Mouse (Mus musculus) neural tube, embryonic 14.5 days (tissue): ENCODE results near the gene Ube2z. TPM values are rescaled to one million over a fixed set of nuclear protein-coding genes. Genes with fewer than 3 reads are reported as not detected.
"Not testable (repeated sequence)": the region's sequence is repeated elsewhere in the genome, so short reads cannot be mapped to it uniquely, and the experiment has no call there.

Experiments
- ATAC-seq: fragments of 200-750 bp; cut with Nextera tagmentation; 2 replicates; pipeline ENCODE4 v1.8.0; 2017; ENCODE audit warnings: low read depth, mild to moderate bottlenecking, moderate TSS enrichment, moderate library complexity
- H3K27ac ChIP-seq: fragments of 300-500 bp; sonication (generic); 2 replicates; pipeline ENCODE4 v1.5.1; 2014; ENCODE audit warnings: low read depth, mild to moderate bottlenecking, control low read depth, low read length, moderate library complexity, mixed read lengths
- H3K27me3 ChIP-seq: fragments of 300-500 bp; sonication (generic); 2 replicates; pipeline ENCODE4 v1.6.1; 2014; ENCODE audit warnings: low read length; ENCODE audit not compliant: control insufficient read depth, insufficient read depth
- H3K36me3 ChIP-seq: fragments of 300-500 bp; sonication (generic); 2 replicates; pipeline ENCODE4 v1.6.1; 2014; ENCODE audit warnings: low read length, mixed read lengths; ENCODE audit not compliant: control insufficient read depth, insufficient read depth
- H3K4me1 ChIP-seq: fragments of 300-500 bp; sonication (generic); 2 replicates; pipeline ENCODE4 v1.6.1; 2014; ENCODE audit warnings: low read length; ENCODE audit not compliant: control insufficient read depth, insufficient read depth
- H3K4me2 ChIP-seq: fragments of 300-500 bp; sonication (generic); 2 replicates; pipeline ENCODE4 v1.6.1; 2014; ENCODE audit warnings: mild to moderate bottlenecking, low read depth, low read length, control low read depth
- H3K4me3 ChIP-seq: fragments of 300-500 bp; sonication (generic); 2 replicates; pipeline ENCODE4 v1.5.1; 2014; ENCODE audit warnings: low read depth, low read length, control low read depth, mixed read lengths
- H3K9ac ChIP-seq: fragments of 300-500 bp; sonication (generic); replicated peaks from 2 replicates; pipeline ENCODE4 v1.6.1; 2014; ENCODE audit warnings: low read depth, mild to moderate bottlenecking, control low read depth, low read length, mixed read lengths
- H3K9me3 ChIP-seq: fragments of 300-500 bp; sonication (generic); 2 replicates; pipeline ENCODE4 v1.6.1; 2016; ENCODE audit warnings: low read length; ENCODE audit not compliant: control insufficient read depth
- WGBS: fragments of 180-500 bp; shearing (Covaris S2); extraction: QIAGEN DNeasy Blood & Tissue Kit; methylation state at CpG from one replicate; pipeline ENCODE4 v1.1.7; 2014; 5-methylcytosine and 5-hydroxymethylcytosine counted together
- polyA plus RNA-seq: library from polyadenylated mRNA; unstranded; fragments of >200 nt; fragmentation: Nextera tagmentation; extraction: Ambion mirVana; gene quantifications from 2 replicates; pipeline ENCODE4 v1.2.1, GENCODE M21; 2014

Gene Ube2z
- polyA plus RNA-seq: 26.2 and 34.6 TPM in 2 replicates

DNA sequence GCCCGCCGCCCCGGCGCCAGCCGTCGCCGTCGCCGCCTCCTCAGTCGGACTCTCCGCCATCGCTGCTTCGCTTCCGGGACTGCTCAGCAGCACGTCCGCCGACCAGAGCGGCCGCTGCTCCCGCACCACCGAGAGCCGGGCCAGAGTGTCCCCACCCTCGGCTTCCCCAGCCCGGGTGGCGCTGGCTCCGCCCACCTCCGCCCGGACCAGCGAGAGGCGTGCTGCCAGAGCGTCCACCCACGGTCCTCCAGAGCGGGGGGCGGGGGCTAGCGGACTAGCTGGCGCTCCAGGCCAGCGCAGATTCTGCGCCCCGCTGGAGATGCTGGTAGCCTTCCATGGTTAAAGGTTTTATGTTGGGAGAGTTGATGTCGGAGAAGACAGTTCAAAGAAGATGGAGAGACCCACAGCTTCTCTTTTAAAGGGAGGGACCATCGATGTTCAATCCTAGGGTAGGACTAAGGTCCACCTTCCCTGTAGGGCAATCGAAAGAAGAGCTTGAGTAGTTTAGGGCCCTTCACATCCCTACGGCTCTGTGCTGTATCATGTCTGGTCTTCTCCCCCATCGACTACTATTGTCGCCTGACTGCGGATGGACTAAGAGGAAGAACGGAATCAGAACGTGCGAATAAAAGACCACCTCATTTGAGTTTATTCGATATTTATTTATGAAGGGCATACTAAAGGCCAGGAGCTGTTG lies at the start of gene Ube2z:
Gene Ube2z (minus strand): TSS at position 174 of the 697 bp plus-strand sequence.
- Histone ChIP-seq H3K4me1 (peaks cover 20% of the 10 kb centered on the region; the same call in 1 of the 2 replicates), H3K36me3 (peaks cover 9% of the 10 kb centered on the region), H3K9me3 (no peaks in the 10 kb centered on the region), H3K27me3 (no peaks in the 10 kb centered on the region), H3K4me3 (peak within 1 kb of the TSS; percentile 85), H3K9ac (peak within 1 kb of the TSS; percentile 88), H3K4me2 (peak within 1 kb of the TSS; percentile 69), H3K27ac (peak within 1 kb of the TSS; percentile 83)
- 4% methylated on average over 48 of the region's 50 CpGs for WGBS
- peak; percentile 98 for ATAC-seq

- no peaks in the 10 kb centered on the region for H3K27me3 ChIP-seq
- no peaks in the 10 kb centered on the region for H3K9me3 ChIP-seq
- ATAC-seq: no peak
- WGBS: 61% methylated on average over 2 of the region's 2 CpGs
- no peak overlapping the region for H3K4me3 ChIP-seq
- no peak overlapping the region for H3K4me2 ChIP-seq
- H3K27ac ChIP-seq: no peak overlapping the region
- H3K36me3 ChIP-seq: no peaks in the 10 kb centered on the region
- H3K9ac ChIP-seq: no peak overlapping the region
- H3K4me1 ChIP-seq: no peaks in the 10 kb centered on the region
These were observed 48.9 kb upstream of the Ube2z start for GRCm38 (mm10) chr11:96114077-96114476.

GRCm38 (mm10) chr11:96111751-96112150 lies 46.6 kb upstream of the Ube2z start, which contains the start of gene Calcoco2:
Calcoco2 (minus strand) TSS chr11:96111964.
- no peak for ATAC-seq
- no peaks in the 10 kb centered on the region for H3K4me1 ChIP-seq
- no peak within 1 kb of the TSS for H3K9ac ChIP-seq
- no peak within 1 kb of the TSS for H3K4me2 ChIP-seq
- H3K4me3 ChIP-seq: no peak within 1 kb of the TSS
- H3K27ac ChIP-seq: no peak within 1 kb of the TSS
- WGBS: 50% methylated on average over 14 of the region's 14 CpGs
- no peaks in the 10 kb centered on the region for H3K27me3 ChIP-seq
- no peaks in the 10 kb centered on the region for H3K36me3 ChIP-seq
- H3K9me3 ChIP-seq: no peaks in the 10 kb centered on the region

DNA sequence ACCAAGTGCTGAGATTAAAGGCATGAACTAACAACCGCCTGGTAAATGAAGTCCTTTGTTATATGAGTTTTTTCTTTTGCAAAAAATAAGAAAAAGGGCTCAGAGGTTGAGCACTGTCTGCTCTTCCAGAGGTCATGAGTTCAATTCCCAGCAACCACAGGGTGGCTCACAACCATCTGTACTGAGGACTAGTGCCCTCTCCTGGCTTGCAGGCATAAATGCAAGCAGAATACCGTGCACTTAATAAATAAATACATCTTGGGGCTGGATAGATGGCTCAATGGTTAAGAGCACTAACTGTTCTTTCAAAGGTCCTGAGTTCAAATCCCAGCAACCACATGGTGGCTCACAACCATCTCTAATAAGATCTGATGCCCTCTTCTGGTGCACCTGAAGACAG lies 45.8 kb upstream of the Ube2z start:
- not testable (repeated sequence) for H3K36me3 ChIP-seq, H3K9ac ChIP-seq, ATAC-seq, H3K27ac ChIP-seq, H3K4me2 ChIP-seq, H3K4me3 ChIP-seq, H3K9me3 ChIP-seq, H3K27me3 ChIP-seq, H3K4me1 ChIP-seq
- WGBS: 62% methylated on average over 2 of the region's 2 CpGs

DNA sequence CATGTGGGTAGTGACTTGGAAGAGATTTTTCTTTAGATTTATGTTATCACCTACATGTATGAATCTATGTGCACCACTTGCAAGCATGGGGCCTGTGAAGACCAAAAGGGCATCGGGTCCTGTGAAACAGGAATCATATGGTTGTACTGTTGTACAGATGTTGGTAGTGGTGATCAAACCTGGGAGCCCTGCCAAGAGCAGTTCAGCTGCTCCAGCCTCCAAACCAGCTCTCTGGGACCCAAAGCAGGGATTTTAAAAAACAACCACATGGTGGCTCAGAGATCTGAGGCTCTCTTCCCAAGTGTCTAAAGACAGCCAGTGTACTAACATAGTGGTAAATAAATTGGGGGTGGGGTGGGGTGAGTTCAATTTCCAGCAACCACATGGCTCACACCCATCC lies 43.2 kb upstream of the Ube2z start:
- no peak for ATAC-seq
- Histone ChIP-seq H3K4me3 (no peak overlapping the region), H3K36me3 (no peaks in the 10 kb centered on the region), H3K4me2 (no peak overlapping the region), H3K9ac (no peak overlapping the region), H3K4me1 (no peaks in the 10 kb centered on the region), H3K9me3 (no peaks in the 10 kb centered on the region), H3K27ac (no peak overlapping the region), H3K27me3 (no peaks in the 10 kb centered on the region)
- WGBS: 88% methylated on average over 1 of the region's 1 CpGs

GRCm38 (mm10) chr11:96093361-96093760 lies 28.2 kb upstream of the Ube2z start:
- no peaks in the 10 kb centered on the region for H3K9me3 ChIP-seq
- H3K27me3 ChIP-seq: no peaks in the 10 kb centered on the region
- no peak overlapping the region for H3K4me3 ChIP-seq
- H3K27ac ChIP-seq: no peak overlapping the region
- ATAC-seq: no peak
- no peaks in the 10 kb centered on the region for H3K36me3 ChIP-seq
- no peaks in the 10 kb centered on the region for H3K4me1 ChIP-seq
- no peak overlapping the region for H3K4me2 ChIP-seq
- H3K9ac ChIP-seq: no peak overlapping the region
- WGBS: 11% methylated on average over 3 of the region's 3 CpGs

DNA sequence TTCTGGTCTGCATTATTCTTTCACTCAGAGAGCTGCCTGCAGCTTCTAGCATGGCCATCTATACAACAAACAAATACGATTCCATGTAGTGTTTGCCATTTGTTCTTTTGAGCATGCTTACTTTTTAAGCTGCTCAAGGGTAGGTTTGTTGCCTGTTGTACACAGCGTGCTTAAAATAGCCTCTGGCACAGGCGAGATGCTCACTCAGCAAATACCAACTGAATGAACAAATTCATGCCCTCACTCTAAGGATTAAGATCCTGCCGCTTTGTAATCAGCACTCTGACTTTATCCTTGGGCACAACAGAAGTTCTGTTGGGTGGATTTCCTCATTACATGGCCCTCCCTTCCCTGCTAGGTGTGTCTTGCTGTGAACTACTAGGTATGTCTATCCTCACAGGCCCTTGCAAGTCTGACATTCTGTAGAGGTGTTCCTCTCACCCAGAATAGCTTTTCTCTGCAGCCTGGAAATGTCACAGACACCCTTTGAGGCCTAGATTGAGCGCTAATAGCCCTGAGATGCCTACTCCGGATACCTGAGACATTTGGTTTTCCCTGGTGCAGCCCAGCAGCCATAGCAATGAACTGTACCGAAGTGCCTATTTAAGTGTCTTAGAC lies 27.6 kb upstream of the Ube2z start:
- ATAC-seq: no peak
- Histone ChIP-seq H3K4me1 (no peaks in the 10 kb centered on the region), H3K27me3 (no peaks in the 10 kb centered on the region), H3K36me3 (no peaks in the 10 kb centered on the region), H3K9ac (no peak overlapping the region), H3K4me2 (no peak overlapping the region), H3K27ac (no peak overlapping the region), H3K9me3 (no peaks in the 10 kb centered on the region), H3K4me3 (no peak overlapping the region)
- WGBS: 53% methylated on average over 7 of the region's 7 CpGs

GRCm38 (mm10) chr11:96091073-96091472 lies 25.9 kb upstream of the Ube2z start:
- Histone ChIP-seq H3K36me3 (no peaks in the 10 kb centered on the region), H3K9ac (no peak overlapping the region), H3K27me3 (no peaks in the 10 kb centered on the region), H3K4me3 (no peak overlapping the region), H3K9me3 (no peaks in the 10 kb centered on the region), H3K4me1 (no peaks in the 10 kb centered on the region), H3K27ac (no peak overlapping the region), H3K4me2 (no peak overlapping the region)
- no peak for ATAC-seq
- 66% methylated on average over 2 of the region's 2 CpGs for WGBS

GRCm38 (mm10) chr11:96087981-96088380 lies 22.8 kb upstream of the Ube2z start:
- H3K4me1 ChIP-seq: no peaks in the 10 kb centered on the region
- no peak overlapping the region for H3K9ac ChIP-seq
- H3K27me3 ChIP-seq: no peaks in the 10 kb centered on the region
- H3K9me3 ChIP-seq: no peaks in the 10 kb centered on the region
- H3K4me3 ChIP-seq: no peak overlapping the region
- H3K4me2 ChIP-seq: no peak overlapping the region
- no peaks in the 10 kb centered on the region for H3K36me3 ChIP-seq
- 91% methylated on average over 6 of the region's 6 CpGs for WGBS
- no peak for ATAC-seq
- no peak overlapping the region for H3K27ac ChIP-seq
